Mouse (Mus musculus) spleen, postnatal 10 days (tissue): ENCODE results near the gene Acer3.
"Not testable (repeated sequence)": the region's sequence is repeated elsewhere in the genome, so short reads cannot be mapped to it uniquely, and the experiment has no call there.

ENCODE experiments used
- DNase-seq, 2 experiments: peaks; one replicate each; pipeline ENCODE4 v3.0.0; 2021 to 2022; ENCODE audit warnings: low spot score in 2 of 2

The Acer3 gene

DNA sequence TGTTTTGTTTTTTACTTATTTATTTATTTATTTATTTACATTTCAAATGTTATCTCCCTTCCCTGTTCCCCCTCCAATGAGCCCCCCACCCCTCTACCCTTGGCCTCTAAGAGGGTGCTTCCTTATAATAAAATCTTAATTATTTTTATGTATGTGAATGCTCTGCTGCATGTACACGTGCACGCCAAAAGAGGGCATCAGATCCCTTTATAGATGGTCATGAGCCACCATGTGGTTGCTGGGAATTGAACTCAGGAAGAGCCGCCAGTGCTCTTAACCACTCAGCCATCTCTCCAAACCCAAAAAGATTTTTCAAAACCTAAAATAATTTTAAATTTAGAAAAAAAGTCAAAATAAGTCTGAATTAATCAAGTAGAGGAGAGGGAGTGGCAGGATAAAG lies 31.4 kb downstream of the Acer3 start:
- peak in 1 of 2 experiments; percentile 43 for DNase-seq

DNA sequence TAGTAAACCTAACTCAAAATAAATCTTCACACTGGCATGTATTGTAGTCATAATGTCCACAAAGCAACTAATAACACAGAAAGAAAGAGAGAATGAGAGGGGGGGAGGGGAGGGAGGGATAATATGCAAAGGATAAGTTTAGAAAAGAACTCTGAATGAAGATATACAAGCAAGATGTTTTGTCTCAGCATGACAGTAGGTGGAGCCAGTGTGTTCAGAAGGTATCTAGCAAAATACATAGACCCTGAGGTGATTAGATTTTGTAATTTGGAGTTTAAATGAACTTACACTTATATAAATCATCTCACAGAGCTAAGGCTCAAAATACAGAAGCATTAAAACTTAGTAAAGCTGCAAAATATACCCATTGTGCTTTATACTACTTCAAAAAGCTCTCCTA lies 44.7 kb downstream of the Acer3 start:
- no peak for DNase-seq

DNA sequence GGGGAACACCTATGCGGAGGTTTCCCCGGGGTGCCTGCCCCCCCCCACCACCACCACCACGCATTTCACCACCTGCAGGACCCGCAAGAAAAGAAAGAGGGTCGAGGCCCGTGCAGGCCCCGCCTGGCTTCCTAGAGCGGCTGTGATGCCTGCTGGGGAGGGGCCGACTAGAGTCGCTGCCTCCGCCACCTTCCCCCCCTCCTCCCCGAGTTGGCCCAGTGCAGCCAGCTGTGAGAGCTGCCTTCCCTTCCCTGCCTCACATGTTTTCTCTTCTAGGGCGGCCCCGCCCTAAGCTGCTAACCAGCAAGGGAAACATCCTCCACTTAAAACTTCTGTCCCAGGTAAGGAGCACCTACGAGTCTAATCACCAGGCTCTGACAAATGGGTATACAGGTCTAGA lies 52.8 kb downstream of the Acer3 start:
- not testable (repeated sequence) for DNase-seq

DNA sequence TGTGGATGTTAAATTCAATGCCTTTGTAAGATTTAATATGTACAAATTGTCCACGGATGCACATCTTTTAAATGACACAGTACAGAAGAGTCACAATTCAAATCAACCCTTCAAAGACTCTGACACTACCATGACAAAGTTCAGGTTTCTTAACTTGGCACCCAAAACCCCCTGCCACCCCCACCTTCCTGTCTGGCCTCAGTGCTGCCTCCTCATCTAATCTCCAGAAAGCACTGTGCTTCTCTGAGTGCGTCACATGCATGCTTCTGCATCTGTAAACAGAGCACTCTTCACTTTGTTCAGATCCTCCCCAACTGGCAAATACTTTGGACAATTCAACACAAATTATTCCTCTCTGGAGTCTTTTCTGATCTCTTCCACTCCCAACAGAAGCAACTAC lies 68.5 kb downstream of the Acer3 start:
- DNase-seq = no peak

DNA sequence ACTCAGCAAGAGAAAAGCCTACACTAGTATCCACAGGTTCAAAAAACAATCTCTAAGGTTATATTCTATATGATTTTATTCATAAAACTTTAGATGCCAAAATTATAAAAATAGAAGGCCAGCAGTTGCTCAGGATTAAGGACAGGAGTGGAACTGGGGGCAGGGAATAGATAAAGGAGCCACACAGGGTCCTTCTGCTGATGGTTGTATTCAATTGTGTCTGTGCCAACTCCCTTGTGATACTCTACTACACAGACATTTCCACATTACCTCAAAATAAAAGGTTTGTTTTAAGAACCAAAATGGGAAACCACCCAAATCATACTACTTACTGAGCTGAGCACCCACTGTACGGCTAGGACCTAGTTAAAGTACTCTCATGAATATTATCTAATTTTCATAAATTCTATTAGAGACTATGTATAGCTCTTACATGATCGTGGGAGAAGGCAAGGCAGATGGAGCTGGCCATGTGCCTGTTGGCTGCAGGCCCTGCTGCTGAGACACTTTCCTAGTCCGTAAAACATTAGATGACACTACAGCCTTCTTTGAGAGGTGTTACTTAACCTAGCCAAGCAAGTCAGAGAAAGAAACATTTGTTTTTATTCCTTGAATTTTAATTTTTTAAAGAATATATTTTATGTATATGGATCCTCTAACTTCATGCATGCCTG lies 84.2 kb downstream of the Acer3 start:
- DNase-seq = no peak

DNA sequence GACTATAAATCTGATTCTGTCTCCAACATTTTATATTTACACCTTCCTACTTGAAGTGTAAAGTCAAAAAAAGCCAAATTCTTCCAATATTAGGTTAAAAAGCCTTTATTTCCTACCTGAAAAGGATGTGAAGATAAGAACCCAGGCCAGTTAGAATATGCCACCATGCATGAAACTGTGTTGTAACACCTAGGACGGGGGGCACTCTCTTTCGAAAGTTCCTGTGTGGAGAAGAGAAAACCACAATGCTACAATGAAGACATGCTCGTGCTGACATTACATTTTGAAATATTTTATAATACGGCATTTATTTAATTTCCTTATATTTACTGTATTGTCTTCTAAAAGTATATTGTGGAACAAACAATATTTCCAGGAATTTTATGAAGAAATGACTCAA lies 97.2 kb downstream of the Acer3 start:
- DNase-seq = no peak

DNA sequence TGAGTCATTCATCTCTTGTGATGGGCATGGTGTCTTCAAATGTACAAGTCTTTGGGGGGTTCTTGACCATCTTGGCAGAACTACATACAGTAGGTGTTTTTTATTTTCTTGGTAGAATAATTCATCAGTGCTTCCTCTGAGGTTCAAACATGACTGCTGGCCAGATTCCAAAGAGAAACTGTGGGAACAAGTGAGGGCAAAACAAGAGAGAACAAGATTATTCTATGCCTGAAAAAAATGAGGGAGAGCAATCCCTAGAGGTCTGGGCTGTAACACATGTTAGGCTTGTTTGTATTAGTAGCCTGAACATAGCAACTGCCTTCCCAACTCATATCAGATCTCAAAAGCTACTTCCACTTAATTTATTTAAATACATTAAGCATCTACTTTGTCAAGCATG lies 104.3 kb downstream of the Acer3 start:
- DNase-seq = no peak

DNA sequence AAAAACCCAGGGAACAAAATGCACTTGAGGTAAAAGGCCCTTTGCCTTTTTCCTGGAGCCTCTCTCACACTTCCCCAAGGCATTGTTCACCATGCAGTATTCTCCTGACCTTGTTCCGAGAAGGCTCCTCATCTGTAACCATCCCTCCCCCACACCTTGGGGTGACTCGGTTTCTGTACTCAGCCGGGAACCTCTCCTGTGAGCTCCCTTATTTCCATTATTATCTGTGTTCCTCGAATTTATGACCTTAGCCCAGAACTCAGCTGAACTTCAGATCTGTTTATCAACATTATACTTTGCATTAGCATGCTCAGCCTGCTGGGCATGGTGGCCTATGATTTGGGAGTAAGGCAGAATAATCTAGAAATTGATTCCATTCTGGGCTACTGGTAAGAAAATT lies 118.1 kb downstream of the Acer3 start:
- DNase-seq = no peak

DNA sequence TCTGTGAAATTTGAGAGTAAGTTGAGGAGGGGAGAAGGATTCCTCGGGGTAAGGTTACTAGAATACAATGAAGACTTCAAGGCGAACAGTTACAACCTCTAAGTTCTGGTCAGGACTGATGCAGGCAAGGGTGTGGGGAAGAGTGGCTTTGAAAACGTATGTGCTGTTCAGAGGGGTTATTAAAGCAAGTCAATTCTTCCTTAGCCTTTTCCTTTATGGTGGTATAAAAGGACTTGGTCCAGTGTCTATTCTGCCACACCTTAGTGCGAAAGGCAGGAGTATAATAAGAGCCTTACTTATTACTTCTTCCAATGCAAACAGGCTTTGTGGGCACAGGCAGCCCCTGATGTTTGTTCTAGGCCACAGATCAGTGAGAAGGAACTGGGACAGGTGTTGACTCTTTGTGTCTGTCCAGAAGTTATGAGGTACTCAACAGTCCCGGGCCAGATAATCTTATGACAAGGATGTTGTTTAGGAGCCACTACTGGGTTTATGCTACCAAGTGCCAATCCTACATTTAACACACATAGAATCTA lies 119.4 kb downstream of the Acer3 start:
- no peak for DNase-seq

DNA sequence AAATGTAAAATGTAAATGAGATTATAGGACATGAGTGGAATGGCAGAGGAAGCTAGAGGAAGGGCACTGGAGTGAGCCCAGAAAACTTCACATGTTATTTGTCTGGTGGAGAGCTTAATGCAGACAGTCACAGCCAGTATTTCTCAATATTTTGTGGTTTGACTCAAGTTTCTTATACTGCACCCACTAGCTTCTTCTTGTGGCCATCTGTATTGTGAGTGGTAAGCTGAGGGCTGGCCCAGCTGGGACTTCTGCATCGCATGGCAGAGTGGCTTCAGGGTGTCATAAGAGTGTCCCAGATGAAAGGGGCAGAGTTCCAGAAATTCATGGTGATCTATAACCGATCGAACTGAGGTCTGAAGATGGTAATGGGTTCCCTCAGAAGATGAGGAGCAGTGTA lies 120.6 kb downstream of the Acer3 start:
- no peak for DNase-seq

DNA sequence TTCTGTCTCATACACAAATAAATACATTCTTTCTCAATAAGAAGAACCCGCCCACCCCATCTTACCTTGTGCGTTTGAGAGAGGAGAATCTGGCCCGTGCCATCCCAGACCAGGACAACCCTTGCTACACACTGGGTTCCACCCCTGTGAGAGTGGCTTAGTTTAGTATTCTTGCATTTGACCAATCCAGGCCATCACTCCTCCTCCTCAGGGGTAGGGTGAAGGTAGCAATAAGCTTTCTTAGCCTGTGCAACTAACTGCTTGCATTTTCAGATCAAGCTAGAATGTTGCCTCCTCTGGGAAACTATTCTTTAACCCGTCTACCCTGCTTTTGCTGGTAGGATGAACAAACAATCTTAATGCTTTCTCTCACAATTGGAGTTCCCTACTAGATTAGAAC lies 121.6 kb downstream of the Acer3 start, which contains the start of gene B3gnt6:
Gene B3gnt6, minus strand, starts transcription at position 101 of the 400 bp plus-strand sequence.
- no peak for DNase-seq

DNA sequence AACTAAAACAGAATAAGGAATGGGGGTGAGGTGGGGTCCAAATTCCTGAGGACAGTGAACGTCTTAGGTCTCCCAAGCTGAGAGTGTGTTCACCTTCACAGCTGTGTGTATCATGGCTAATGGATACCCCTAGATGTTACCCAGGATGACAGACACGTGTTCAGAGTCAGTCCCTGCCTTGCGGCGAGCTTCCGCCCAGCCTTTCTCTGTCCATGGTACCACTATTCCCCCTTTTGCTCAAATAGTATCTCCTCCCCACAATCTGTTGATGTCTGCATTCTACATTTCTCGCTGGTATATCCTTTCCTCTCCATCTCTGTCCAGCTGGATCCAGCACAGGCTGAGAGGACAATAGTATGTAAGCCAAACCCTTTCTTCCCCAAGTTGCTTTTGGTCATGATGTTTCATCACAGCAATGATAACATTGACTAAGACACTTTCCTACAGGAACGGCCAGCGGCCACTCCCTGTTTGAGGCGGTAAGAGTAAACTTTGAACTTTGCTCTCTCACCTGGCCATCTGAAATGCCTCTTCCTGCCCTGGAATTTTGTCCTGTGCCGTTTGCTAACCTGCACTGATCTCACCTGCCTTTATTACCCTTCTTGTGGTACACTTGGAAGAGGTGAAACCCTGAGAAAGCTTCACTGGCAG lies 125.7 kb downstream of the Acer3 start:
- DNase-seq = no peak

DNA sequence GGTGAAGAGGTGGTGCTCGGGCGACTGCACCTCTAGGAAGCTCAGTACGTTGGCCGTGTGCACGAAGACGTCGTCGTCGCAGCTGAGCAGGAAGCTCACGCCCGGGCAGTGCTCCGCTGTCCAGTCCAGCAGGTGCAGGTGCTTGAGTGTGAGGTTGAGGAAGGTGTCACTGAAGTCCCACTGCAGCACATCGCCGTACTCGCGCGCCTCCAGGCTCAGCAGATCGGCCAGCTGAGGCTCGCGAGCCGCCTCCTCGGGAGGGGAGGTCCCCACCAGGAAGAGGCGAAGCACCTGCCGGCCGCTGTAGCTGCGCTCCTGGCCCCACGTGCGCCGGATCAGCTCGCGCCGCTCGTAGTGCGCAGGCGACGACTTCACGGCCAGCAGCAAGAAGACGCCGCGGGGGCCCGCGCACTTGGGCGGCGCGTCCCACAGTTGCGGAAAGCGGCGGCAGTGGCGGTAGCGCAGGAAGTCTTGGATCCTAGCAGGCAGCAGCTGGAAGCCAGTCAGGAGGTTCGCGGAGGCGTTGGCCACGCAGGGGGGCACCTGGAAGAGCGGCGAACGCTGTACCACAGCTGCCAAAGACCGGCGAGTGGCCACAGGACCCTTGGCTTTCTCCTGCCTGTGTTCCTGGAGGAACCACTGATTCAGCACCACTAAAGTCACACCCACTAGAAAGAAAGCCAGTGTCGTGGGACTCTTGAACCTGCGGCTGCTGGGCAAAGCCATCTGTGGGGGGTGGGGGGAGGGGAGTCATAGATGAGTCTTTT lies 126.8 kb downstream of the Acer3 start:
- DNase-seq = no peak

DNA sequence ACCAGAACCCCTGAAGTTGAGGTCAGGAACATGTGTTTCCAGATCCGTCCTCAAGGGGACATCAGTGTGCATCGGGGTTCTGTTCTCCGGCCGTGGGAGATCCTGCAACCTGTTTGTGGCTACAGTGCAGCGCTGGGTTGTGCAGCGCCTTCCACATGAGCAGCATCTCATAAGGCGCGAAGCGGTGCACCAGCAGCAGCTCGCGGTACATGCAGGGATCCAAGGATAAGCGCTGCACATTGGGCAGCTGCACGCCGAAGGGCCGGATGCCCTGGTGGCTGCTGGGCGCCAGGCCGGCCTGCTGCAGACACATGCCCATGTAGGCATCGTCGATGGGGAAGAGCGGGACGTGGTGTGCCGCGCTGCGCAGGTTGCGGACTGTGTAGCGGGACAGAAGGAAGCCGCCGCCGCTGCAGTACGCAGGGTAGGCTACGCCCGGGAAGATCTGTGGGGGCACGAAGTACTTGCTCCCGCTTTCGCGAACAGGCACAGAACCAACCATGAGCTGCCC lies 127.4 kb downstream of the Acer3 start:
- peak in 1 of 2 experiments; percentile 50 for DNase-seq

DNA sequence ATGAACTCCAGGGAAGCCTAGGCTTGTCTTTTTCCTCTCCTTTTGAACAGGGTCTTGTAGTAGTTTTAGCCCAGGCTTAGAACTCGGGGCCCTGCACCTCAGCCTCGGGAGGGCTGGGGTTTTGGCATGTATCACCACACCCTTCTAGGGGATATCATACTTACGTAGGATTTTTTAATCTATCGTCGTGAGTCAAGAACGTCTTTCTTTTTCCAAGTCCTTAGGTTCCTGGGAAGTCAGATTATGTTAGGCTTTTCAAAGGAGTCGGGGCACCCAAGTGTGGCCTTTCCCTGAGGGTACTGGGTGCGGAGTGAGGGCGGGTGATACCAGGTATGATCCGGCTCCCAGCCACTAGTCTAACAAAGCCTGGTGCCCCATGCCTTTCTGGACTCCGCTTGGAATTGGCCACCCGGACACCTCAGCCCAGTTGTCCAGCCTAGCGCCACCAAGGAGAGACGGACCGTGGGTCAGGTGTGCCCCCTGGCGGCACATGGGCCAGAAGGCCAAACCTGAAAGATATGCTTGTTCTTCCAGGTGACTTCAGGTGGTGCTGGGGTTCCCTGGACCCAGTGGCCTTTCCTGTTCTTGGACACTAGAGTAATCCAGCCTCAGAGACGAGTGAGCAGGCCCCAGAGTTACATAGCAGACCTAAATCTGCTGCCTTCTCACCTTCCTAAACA lies 129.3 kb downstream of the Acer3 start:
- peak in 1 of 2 experiments; percentile 56 for DNase-seq

DNA sequence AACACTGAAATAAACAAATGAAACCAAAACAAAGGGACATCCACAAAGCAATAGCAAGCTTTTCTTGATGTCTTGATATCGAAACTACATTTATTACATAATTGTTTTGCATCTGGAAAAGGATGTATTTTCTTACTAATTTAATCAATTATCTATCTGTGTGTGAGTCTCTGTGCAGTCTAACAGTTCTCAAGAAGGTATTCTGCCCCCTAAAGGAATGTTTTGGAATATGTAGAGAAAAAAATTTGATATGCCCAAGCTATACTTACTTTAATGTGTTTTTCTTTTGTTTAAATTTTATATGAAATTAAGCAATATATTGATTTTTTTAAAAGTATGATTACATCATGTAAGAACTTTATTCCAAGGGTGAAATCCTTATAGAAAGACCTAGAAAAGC lies 130.4 kb downstream of the Acer3 start:
- no peak for DNase-seq

DNA sequence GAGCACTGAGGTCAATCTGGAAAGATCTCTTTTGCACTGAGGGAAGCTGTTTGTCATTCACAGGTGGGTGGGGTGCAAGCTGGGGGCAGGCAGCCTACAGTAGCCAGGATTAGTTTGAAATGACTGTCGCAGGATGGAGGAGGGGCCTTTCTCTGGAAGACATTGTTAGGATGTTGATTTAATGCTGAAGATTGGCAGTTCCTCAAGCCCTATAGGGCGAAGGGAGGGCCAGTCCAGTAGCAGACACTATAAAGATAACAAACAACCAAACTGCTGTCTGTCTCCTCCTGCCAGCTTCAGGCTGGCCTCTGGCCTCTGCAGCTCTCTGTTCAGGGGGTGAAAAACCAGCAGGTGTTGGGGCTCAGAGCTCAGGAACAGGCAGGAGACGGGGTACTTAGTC lies 131.3 kb downstream of the Acer3 start:
- DNase-seq = no peak

DNA sequence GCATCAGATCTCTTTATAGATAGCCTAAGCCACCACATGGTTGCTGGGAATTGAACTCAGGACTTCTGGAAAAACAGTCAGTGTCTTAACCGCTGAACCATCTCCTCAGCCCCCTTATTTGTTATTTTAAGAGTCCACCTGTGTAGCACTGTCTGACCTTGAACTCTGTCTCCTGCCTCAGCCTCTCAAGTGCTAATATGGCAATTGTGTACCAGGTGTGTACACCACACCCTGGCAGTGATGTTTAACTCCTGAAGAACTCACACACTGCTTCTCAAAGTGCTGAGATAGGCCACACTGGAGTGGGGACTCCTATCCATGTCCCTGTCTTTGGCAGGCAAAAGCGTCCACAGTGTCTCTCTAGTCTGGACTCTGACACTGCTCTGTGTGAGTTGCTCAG lies 132.3 kb downstream of the Acer3 start:
- no peak for DNase-seq

DNA sequence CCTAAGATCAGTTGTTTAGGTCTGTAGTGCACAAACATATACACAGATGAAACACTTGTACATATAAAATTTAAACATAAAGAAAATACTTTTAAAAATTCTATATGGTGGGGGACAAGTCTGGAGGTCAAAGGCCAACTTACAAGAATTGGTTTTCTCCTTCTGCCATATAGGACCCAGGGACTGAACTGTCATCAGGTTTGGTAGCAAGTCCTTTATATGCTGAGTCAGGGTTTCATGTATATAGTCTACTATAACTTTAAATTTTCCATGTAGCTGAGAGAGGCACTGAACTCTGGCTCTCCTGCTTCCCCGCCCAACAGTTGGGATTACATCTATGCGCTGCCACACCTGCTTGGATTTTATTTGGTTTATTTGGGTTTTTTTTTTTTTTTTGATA lies 132.8 kb downstream of the Acer3 start:
- no peak for DNase-seq

DNA sequence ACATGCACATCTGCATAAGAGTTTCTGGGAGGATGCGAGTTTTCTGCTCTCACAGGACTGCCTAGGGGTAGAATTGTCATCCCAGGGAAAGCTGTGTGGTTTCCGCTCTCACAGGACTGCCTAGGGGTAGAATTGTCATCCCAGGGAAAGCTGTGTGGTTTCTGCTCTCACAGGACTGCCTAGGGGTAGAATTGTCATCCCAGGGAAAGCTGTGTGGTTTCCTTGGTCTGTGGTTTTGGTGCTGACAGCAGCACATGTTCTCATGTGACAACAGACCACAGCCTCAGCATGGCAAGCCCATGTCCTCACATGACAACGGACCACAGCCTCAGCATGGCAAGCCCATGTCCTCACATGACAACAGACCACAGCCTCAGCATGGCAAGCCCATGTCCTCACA lies 133.7 kb downstream of the Acer3 start:
- DNase-seq = not testable (repeated sequence)

DNA sequence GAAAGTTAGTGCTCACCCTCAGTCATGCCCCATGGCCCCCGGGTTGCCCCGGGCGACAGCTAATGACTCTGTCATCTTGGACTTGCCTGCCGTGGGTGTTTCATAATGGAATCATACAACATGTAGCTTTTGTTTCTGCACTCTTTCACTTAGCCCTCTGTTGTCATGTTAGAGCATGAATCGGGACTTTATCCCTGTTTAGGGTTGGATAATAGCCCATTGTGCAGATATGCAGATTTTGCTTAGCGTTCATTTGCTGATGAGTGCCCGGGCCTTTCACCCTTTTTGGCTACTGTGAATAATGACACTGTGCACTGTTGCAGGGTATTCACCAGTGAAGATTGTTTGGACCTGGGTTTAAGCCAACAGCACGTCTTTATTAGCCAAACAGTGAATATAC lies 134.4 kb downstream of the Acer3 start:
- no peak for DNase-seq

DNA sequence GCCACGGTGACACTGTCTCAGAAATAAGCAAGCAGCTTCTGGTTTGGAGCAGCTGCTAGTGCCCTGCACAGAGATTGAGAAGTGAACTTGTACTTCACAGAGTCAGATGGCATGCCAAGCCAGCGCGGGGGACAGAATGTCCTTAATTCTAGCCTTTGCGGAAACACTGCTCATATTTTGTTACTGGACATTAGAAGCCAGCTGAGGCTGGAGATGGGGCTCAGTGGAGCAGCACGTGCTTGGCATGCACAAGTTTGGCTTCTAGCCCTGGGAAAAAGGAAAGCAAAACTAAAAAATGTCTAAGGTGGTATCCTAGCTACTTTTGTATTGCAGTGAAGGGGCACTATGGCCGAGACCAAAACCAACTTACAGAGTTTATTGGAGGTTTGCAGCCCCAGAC lies 135.7 kb downstream of the Acer3 start:
- no peak for DNase-seq
